Mouse (Mus musculus) neural tube, embryonic 12.5 days (tissue): ENCODE data around the gene Foxd4. TPM values are rescaled to one million over a fixed set of nuclear protein-coding genes. Genes with fewer than 3 reads are reported as not detected.
"Not testable (repeated sequence)": the region's sequence is repeated elsewhere in the genome, so short reads cannot be mapped to it uniquely, and the experiment has no call there.

ENCODE experiments used
- ATAC-seq: fragments of 200-750 bp; cut with Nextera tagmentation; 2 replicates; pipeline ENCODE4 v1.8.0; 2017; ENCODE audit warnings: low read depth, mild to moderate bottlenecking, moderate TSS enrichment, moderate library complexity; ENCODE audit not compliant: low FRiP score
- H3K27ac ChIP-seq: fragments of 300-500 bp; sonication (generic); 2 replicates; pipeline ENCODE4 v1.5.1; 2016
- H3K27me3 ChIP-seq: fragments of 300-500 bp; sonication (generic); replicated peaks from 2 replicates; pipeline ENCODE4 v1.6.1; 2016; ENCODE audit warnings: mild to moderate bottlenecking
- H3K36me3 ChIP-seq: fragments of 300-500 bp; sonication (generic); 2 replicates; pipeline ENCODE4 v1.6.1; 2016; ENCODE audit warnings: mild to moderate bottlenecking
- H3K4me1 ChIP-seq: fragments of 300-500 bp; sonication (generic); 2 replicates; pipeline ENCODE4 v1.6.1; 2016
- H3K4me2 ChIP-seq: fragments of 300-500 bp; sonication (generic); replicated peaks from 2 replicates; pipeline ENCODE4 v1.6.1; 2016; ENCODE audit warnings: mild to moderate bottlenecking
- H3K4me3 ChIP-seq: fragments of 300-500 bp; sonication (generic); 2 replicates; pipeline ENCODE4 v1.5.1; 2016
- H3K9ac ChIP-seq: fragments of 300-500 bp; sonication (generic); 2 replicates; pipeline ENCODE4 v1.6.1; 2016; ENCODE audit warnings: mild to moderate bottlenecking
- H3K9me3 ChIP-seq: fragments of 300-500 bp; sonication (generic); 2 replicates; pipeline ENCODE4 v1.6.1; 2016; ENCODE audit warnings: mild to moderate bottlenecking
- WGBS: fragments of 180-500 bp; shearing (Covaris S2); methylation state at CpG from one replicate; pipeline ENCODE4 v1.1.7; 2016; 5-methylcytosine and 5-hydroxymethylcytosine counted together
- polyA plus RNA-seq: library from polyadenylated mRNA; unstranded; fragments of >200 nt; fragmentation: Nextera tagmentation; extraction: Ambion mirVana; gene quantifications from 2 replicates; pipeline ENCODE4 v1.2.1, GENCODE M21; 2016

Foxd4 gene
- polyA plus RNA-seq, 1 experiment from 2014 or later: not detected

DNA sequence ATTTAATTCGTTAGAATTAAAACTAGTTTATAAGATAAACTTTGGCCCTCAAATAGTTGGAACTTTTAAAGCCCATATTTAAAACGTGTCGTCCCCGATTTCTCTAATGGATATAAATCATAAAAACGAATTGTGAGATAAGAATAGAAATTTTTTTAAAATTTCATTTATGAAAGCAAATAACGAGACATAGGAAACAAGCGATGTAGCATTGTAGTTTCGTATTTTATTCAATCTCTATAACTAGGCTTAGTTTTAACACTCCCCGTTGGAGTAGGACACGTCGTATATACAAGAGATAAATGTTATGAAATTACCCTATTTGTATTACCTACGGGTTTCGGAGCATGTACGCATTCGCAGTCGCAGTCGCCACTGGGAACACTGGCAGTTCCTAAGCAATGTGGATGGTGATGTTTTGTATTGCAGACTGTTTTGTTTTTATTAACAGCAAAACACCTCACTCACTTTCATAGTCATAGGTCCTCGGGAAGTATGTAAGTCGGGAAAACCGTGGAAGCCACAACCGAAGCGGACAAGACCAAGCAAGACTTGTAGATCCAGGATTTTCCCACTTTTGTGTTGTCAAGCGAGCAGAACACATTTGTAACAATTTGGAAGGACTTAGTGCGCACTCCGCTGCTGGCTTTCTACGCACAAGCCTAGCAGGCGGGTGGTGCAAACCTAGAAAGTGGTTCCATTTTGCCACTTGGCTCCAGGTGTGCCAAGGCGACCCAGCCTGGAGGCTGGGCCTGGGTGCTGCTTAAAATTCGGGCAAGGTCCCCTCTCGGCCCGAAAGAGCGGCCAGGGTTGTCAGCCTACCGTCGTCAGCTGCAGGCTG is 2.0 kb downstream of the Foxd4 start:
- Histone ChIP-seq H3K4me1 (peaks cover 24% of the 10 kb centered on the region), H3K36me3 (no peaks in the 10 kb centered on the region), H3K9me3 (no peaks in the 10 kb centered on the region), H3K27ac (no peak overlapping the region), H3K27me3 (peaks cover 83% of the 10 kb centered on the region), H3K4me2 (peak overlapping the region; percentile 64), H3K9ac (no peak overlapping the region), H3K4me3 (peak overlapping the region; percentile 33)
- no peak for ATAC-seq
- 2% methylated on average over 34 of the region's 34 CpGs for WGBS

DNA sequence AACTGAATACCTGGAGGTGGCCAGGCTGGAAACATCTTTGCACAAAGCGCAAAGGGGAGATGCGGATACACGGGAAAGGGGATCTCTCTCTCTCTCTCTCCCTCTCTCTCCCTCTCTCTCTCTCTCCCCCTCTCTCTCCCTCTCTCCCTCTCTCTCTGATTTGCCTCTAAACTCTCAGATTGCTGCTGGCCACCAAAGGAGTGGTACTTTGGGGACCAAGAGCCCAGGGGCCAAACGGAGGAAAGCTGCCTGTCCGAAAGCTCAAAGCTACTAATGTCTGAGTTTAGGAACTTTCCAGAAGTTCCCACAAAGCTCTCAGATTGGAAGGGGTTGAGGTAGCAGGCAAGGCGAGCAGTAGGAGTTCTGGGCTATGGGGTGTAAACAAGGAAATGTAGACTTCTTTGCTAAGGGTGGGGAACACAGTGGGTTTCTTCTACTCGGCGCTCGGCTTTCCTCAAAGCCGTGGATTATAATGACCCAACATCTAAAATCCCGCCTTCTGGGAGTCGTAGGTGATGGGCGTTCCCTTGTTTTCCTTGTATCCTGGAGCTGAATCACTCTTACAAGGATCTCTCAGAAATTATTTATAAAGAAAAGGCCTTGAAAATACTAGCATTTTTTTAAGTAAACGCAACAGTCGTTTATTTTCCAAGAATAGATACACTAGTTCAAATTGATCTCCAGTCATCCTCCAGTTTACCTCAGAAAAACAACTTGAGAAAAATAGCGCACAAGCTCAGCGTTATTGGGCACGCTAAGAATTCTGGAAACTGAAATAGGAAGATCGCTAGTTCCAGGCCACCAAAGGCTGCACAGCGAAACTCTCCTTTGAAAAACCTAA is 2.9 kb downstream of the Foxd4 start:
- under 1% methylated on average over 20 of the region's 20 CpGs for WGBS
- no peak for ATAC-seq

DNA sequence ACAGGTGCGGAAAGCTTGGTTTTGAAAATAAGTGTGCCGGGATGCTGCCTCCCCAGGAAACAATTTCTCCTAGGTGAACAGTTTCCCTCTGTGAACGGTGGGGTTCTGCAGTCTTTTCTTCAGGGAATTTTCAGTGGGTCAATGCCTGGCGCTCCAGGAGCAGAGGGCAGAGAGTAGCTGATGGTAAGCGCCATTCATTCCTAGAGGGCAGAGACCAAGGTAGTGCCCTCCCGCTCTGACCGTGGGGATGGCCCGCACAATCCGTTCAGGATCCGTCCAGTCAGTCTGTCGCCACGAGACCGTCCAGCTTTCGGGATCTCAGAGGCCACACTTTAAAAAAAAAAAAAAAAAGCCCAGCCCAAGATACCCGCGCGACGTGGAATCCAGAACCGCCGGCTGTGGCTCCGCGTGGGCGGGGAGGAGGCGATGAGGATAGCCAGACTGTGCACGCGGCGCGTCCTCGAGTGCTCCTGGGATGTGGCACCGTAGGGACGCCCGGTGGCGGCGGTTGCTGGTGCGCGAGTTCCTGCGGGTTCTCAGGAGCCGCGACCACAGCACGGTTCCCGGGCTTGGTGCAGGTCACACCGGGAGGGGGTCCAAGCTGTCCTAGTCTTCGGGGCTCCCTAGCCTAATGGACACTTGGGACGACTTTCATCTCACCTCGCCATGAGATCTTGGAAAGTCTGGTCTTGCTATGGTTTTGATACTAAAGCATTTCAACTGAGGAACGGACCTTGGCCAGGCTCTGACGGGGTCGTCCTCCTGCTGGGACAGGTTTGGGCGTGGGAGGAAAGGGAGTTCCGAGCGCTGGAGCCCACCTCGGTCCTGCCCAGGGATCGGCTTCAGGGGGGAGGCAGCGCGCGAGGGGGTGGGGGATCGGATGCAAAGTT is 3.7 kb downstream of the Foxd4 start:
- H3K4me1 ChIP-seq: peaks cover 24% of the 10 kb centered on the region
- no peak overlapping the region for H3K27ac ChIP-seq
- no peak for ATAC-seq
- no peaks in the 10 kb centered on the region for H3K9me3 ChIP-seq
- H3K9ac ChIP-seq: no peak overlapping the region
- peak overlapping the region; percentile 44 for H3K4me2 ChIP-seq
- H3K27me3 ChIP-seq: peaks cover 70% of the 10 kb centered on the region
- WGBS: 1% methylated on average over 57 of the region's 57 CpGs
- no peaks in the 10 kb centered on the region for H3K36me3 ChIP-seq
- H3K4me3 ChIP-seq: peak overlapping the region; percentile 13; the same call in 1 of the 2 replicates

More for the DNA sequence above, 2.9 kb downstream of the Foxd4 start:
- Histone ChIP-seq H3K9ac (no peak overlapping the region), H3K4me1 (peaks cover 24% of the 10 kb centered on the region), H3K36me3 (no peaks in the 10 kb centered on the region), H3K27ac (no peak overlapping the region), H3K9me3 (no peaks in the 10 kb centered on the region), H3K27me3 (peaks cover 78% of the 10 kb centered on the region), H3K4me2 (peak overlapping the region; percentile 44; the same call in 1 of the 2 replicates), H3K4me3 (no peak overlapping the region)

DNA sequence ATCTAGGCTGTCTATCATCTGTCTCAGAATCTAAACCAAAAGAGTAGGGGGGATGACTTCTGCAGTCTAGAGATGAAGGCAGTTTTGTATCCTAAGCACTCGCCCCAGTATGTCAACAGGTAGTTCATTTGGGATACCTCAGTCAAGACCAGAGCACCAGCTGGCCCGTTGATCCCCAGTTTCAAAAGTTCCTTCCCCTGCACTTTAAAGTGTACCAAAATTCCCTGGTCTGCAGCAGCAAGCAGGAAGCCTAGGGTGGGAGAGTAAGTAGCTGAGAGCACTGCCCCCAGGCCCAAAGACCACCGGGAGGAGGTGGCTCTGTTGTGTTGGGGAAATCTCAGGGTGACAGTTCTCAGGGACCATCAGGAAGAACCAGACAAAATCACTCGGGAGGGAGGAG is 4.5 kb downstream of the Foxd4 start:
- no peaks in the 10 kb centered on the region for H3K36me3 ChIP-seq
- H3K27ac ChIP-seq: no peak overlapping the region
- no peak overlapping the region for H3K4me2 ChIP-seq
- peaks cover 62% of the 10 kb centered on the region for H3K27me3 ChIP-seq
- no peaks in the 10 kb centered on the region for H3K9me3 ChIP-seq
- 16% methylated on average over 4 of the region's 4 CpGs for WGBS
- H3K9ac ChIP-seq: no peak overlapping the region
- no peak overlapping the region for H3K4me3 ChIP-seq
- ATAC-seq: no peak
- peaks cover 24% of the 10 kb centered on the region for H3K4me1 ChIP-seq

DNA sequence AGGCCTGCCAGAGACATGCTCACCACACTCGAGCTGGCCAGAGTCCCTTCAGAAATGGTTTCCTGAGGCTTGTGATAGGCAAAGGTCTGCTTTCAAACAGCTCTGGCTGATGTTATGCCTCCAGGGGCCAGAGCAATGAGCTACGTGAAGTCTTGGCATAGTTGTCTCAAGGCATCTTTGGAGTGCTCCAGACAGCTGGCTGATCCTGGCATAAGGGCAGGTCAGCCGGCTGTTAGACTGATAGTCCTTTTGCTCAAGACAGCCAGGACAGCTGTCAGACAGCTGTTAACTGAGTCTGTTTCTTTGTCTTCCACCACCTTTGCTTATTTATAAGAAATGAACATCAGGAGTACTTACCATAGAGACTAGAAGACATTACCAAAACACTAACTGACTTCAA is 14.1 kb downstream of the Foxd4 start:
- H3K4me3 ChIP-seq: no peak overlapping the region
- no peak overlapping the region for H3K9ac ChIP-seq
- no peaks in the 10 kb centered on the region for H3K4me1 ChIP-seq
- H3K36me3 ChIP-seq: no peaks in the 10 kb centered on the region
- 87% methylated on average over 3 of the region's 3 CpGs for WGBS
- no peaks in the 10 kb centered on the region for H3K9me3 ChIP-seq
- no peak for ATAC-seq
- H3K27me3 ChIP-seq: 0 out of 2 replicates have a peak, but pooled peaks cover 2% of the 10 kb centered on the region
- no peak overlapping the region for H3K27ac ChIP-seq
- no peak overlapping the region for H3K4me2 ChIP-seq

DNA sequence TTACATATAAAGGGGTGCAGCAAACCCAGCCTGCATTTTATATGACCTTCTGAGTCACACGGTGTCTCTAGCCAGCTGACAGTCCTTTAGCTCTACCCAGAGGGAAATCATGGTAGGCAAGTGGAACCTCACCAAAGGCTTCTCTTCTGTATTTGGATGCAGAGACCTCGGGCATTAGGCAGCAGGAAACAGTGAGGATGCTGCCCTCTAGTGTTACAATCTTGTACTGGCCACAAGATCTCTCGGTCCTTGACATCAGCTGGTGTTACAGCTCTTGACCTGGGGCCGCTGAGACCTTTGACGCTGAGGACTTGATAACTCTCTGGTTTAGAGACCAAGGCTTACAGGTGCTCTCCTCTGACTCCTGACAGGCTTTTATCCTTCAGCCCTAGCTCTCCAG is 15.5 kb downstream of the Foxd4 start:
- Histone ChIP-seq H3K4me3 (no peak overlapping the region), H3K9me3 (no peaks in the 10 kb centered on the region), H3K27me3 (0 out of 2 replicates have a peak, but pooled peaks cover 2% of the 10 kb centered on the region), H3K36me3 (no peaks in the 10 kb centered on the region), H3K27ac (no peak overlapping the region), H3K4me1 (no peaks in the 10 kb centered on the region), H3K9ac (no peak overlapping the region), H3K4me2 (no peak overlapping the region)
- 10% methylated on average over 5 of the region's 5 CpGs for WGBS
- ATAC-seq: 0 out of 2 replicates have a peak, but pooled peaks have one; percentile 37

DNA sequence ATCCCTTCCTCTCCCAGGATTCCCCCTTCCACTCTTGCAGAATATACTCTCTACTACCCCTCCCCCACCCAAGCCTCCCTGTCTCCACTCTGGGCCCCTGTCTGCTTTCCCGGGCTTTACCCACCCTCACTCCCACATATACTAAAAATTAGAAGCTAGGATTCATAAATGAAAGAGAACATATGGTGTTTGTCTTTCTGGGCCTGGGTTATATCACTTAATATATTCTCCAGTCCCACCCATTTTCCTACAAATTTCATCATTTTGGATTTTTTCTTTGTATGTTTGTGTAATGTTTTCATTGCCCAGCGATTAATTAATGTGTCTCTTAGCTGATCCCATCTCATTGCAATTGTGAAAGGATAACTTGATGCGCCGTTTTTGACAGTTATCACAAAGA is 19.8 kb downstream of the Foxd4 start:
- Histone ChIP-seq H3K4me1 (no peaks in the 10 kb centered on the region), H3K36me3 (no peaks in the 10 kb centered on the region), H3K4me2 (no peak overlapping the region), H3K4me3 (no peak overlapping the region), H3K27ac (no peak overlapping the region), H3K9ac (no peak overlapping the region), H3K27me3 (0 out of 2 replicates have a peak, but pooled peaks cover 2% of the 10 kb centered on the region), H3K9me3 (no peaks in the 10 kb centered on the region)
- ATAC-seq: no peak
- 76% methylated on average over 4 of the region's 4 CpGs for WGBS

DNA sequence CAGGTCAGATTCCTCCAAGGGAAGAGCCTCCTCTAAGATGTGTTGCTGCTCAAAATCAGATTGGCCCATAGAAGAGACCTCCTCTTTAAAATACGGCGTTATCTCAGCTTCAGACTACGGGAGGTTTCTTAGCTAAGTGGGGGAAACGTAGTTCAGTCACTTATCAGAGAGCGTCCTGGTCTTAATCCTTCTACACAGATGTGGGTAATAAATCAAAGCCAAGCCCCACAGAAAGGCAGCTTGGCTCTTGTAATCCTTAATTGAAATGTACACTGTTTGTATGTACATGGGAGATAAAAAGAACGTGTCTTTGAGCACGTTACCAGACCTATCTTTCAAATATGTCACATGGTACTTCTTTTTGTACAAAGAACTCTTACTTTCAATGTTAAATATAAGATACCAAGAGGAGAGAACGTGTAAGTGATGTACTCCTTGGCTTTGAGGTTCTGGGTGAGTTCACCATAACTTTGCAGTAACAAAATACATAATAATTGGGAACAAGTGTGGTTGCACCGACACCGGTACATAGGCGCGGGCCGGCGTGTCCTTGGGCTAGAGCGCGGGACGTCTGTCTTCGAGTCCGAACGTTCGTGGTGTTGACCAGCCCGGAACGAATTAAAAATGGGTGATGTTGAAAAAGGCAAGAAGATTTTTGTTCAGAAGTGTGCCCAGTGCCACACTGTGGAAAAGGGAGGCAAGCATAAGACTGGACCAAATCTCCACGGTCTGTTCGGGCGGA is 25.7 kb downstream of the Foxd4 start, which contains the start of gene Gm10053:
Gene Gm10053 (plus strand): TSS at position 558 of the 742 bp plus-strand sequence.
- not testable (repeated sequence) for H3K4me3 ChIP-seq, H3K27me3 ChIP-seq, ATAC-seq, H3K4me2 ChIP-seq, H3K36me3 ChIP-seq, H3K4me1 ChIP-seq, H3K27ac ChIP-seq, H3K9me3 ChIP-seq, H3K9ac ChIP-seq
- 82% methylated on average over 23 of the region's 26 CpGs for WGBS

DNA sequence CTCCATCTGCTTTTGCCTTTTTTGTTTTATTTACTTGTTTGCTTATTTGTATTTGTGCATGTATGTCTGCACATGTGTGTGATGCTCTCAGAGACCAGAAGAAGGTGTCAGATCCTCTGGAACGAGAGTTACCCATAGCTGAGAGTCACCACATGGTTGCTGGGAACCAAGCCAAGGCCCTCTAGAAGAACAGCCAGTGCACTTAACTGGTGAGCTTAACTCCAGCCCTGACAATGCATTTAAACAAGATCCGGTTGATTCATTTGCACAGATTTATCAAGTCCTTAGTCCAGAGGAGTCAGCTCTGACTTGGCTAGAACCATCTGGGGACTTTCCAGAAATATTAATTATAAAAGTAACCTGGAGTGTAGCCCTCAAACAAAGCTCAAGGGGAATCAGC is 27.1 kb downstream of the Foxd4 start:
- Histone ChIP-seq H3K4me3 (no peak overlapping the region), H3K9me3 (no peaks in the 10 kb centered on the region), H3K27me3 (no peaks in the 10 kb centered on the region; the same call in 1 of the 2 replicates), H3K4me1 (no peaks in the 10 kb centered on the region), H3K4me2 (no peak overlapping the region), H3K27ac (no peak overlapping the region), H3K36me3 (no peaks in the 10 kb centered on the region), H3K9ac (no peak overlapping the region)
- 65% methylated on average over 2 of the region's 2 CpGs for WGBS
- ATAC-seq: no peak

DNA sequence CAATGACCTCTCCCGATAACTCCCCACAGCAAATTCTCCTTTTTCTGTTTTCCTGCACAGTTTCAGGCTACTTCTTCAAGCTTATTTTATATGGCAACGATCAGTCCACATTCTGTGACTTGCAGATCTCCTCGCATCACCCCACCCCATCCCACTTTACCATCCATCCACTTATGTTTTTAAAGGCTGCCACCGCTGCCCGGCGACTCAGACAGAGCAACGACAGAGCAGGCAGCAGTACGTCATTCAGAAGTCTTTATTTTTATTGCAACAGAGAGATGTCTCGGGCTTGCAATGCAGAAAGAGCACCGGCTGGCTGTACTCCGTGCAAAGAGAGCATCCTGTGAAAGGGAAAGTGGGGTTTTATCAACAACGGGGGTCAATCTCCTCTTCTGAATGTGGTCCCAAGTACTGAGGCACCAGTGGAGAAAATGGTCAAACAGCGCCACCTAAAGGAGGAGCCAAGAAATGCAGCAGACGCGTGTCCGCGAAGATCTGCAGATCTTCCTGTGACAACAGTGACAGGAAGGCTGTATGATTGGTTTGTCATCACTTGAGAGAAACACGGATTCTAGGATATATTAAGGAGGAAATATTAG is 29.9 kb downstream of the Foxd4 start:
- 20% methylated on average over 18 of the region's 18 CpGs for WGBS
- Histone ChIP-seq H3K9ac (peak overlapping the region; percentile 45; the same call in 1 of the 2 replicates), H3K4me2 (peak overlapping the region; percentile 60), H3K4me3 (peak overlapping the region; percentile 29; the same call in 1 of the 2 replicates), H3K27ac (no peak overlapping the region), H3K36me3 (no peaks in the 10 kb centered on the region), H3K27me3 (no peaks in the 10 kb centered on the region; the same call in 1 of the 2 replicates), H3K9me3 (no peaks in the 10 kb centered on the region), H3K4me1 (no peaks in the 10 kb centered on the region)
- peak; percentile 41; the same call in 1 of the 2 replicates for ATAC-seq

DNA sequence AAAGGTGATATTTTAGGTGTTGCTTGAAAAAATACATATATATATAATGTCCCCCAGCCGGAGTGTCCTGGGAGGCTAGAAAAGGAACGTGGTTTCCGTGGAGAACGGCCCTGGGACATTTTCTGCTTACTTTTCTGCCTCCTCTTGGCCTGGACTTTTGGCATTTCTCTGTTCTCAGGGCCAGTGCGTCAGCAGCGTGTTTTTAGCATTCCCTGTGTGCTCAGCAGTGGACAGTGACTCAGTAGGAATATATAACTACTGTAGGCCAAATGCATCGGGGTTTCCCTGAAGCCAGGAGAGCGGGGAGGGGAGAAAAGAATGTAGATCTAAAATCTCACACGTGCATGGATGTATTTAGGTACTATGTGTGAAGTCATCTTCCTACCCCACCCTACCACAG is 35.6 kb downstream of the Foxd4 start:
- Histone ChIP-seq H3K4me1 (peaks cover 9% of the 10 kb centered on the region), H3K4me3 (no peak overlapping the region), H3K27ac (no peak overlapping the region), H3K9ac (no peak overlapping the region), H3K4me2 (no peak overlapping the region), H3K9me3 (no peaks in the 10 kb centered on the region), H3K27me3 (peaks cover 29% of the 10 kb centered on the region), H3K36me3 (no peaks in the 10 kb centered on the region)
- no peak for ATAC-seq
- WGBS: 87% methylated on average over 9 of the region's 9 CpGs
